Mouse (Mus musculus): Measurements from ENCODE around the gene Scn8a. TPM values are rescaled to one million over a fixed set of nuclear protein-coding genes. Genes with fewer than 3 reads are reported as not detected.

Gene Scn8a
- polyA plus RNA-seq, 1 experiment from 2014 or later, result 3.1 TPM

- Histone ChIP-seq H3K4me2 (no peak overlapping the region), H3K9me3 (no peaks in the 10 kb centered on the region), H3K4me3 (no peak overlapping the region), H3K27ac (no peak overlapping the region), H3K36me3 (no peaks in the 10 kb centered on the region), H3K9ac (no peak overlapping the region), H3K4me1 (no peaks in the 10 kb centered on the region), H3K27me3 (no peaks in the 10 kb centered on the region)
- 92% methylated on average over 6 of the region's 6 CpGs for WGBS
- ATAC-seq (ENCODE audit: insufficient number of reproducible peaks, low FRiP score, low TSS enrichment, low read depth), result no peak
Observed at GRCm38 (mm10) chr15:100884481-100884880, 14.8 kb downstream of the Scn8a start.

- H3K27me3 ChIP-seq, result no peaks in the 10 kb centered on the region
- 0 out of 2 replicates have a peak, but pooled peaks cover 3% of the 10 kb centered on the region for H3K9me3 ChIP-seq
- no peak overlapping the region for H3K27ac ChIP-seq
- H3K4me1 ChIP-seq, result no peaks in the 10 kb centered on the region
- no peak overlapping the region for H3K4me2 ChIP-seq
- H3K36me3 ChIP-seq, result no peaks in the 10 kb centered on the region
- H3K4me3 ChIP-seq, result no peak overlapping the region
- 68% methylated on average over 13 of the region's 13 CpGs for WGBS
- no peak overlapping the region for H3K9ac ChIP-seq
- ATAC-seq (ENCODE audit: insufficient number of reproducible peaks, low FRiP score, low TSS enrichment, low read depth), result no peak
Observed at GRCm38 (mm10) chr15:100891962-100892361, 22.3 kb downstream of the Scn8a start.

GRCm38 (mm10) chr15:100896502-100896901 is 26.8 kb downstream of the Scn8a start:
- Histone ChIP-seq H3K4me2 (no peak overlapping the region), H3K9me3 (0 out of 2 replicates have a peak, but pooled peaks cover 3% of the 10 kb centered on the region), H3K4me3 (no peak overlapping the region), H3K27ac (no peak overlapping the region), H3K27me3 (no peaks in the 10 kb centered on the region), H3K9ac (no peak overlapping the region), H3K36me3 (no peaks in the 10 kb centered on the region), H3K4me1 (no peaks in the 10 kb centered on the region)
- 96% methylated on average over 23 of the region's 23 CpGs for WGBS
- no peak for ATAC-seq (ENCODE audit: insufficient number of reproducible peaks, low FRiP score, low TSS enrichment, low read depth)

- Histone ChIP-seq H3K27me3 (no peaks in the 10 kb centered on the region), H3K4me1 (no peaks in the 10 kb centered on the region), H3K4me2 (no peak overlapping the region), H3K9ac (no peak overlapping the region), H3K4me3 (no peak overlapping the region), H3K36me3 (no peaks in the 10 kb centered on the region), H3K27ac (no peak overlapping the region), H3K9me3 (no peaks in the 10 kb centered on the region)
- WGBS, result 75% methylated on average over 9 of the region's 9 CpGs
- no peak for ATAC-seq (ENCODE audit: insufficient number of reproducible peaks, low FRiP score, low TSS enrichment, low read depth)
Observed at GRCm38 (mm10) chr15:100903811-100904210, 34.2 kb downstream of the Scn8a start.

GRCm38 (mm10) chr15:100905006-100905405 is 35.3 kb downstream of the Scn8a start:
- Histone ChIP-seq H3K4me1 (no peaks in the 10 kb centered on the region), H3K4me2 (no peak overlapping the region), H3K9me3 (no peaks in the 10 kb centered on the region), H3K36me3 (no peaks in the 10 kb centered on the region), H3K27ac (no peak overlapping the region), H3K4me3 (no peak overlapping the region), H3K27me3 (no peaks in the 10 kb centered on the region), H3K9ac (no peak overlapping the region)
- 27% methylated on average over 2 of the region's 2 CpGs for WGBS
- no peak for ATAC-seq (ENCODE audit: insufficient number of reproducible peaks, low FRiP score, low TSS enrichment, low read depth)

GRCm38 (mm10) chr15:100905751-100906150 is 36.1 kb downstream of the Scn8a start:
- ATAC-seq (ENCODE audit: insufficient number of reproducible peaks, low FRiP score, low TSS enrichment, low read depth), result no peak
- Histone ChIP-seq H3K27ac (no peak overlapping the region), H3K27me3 (no peaks in the 10 kb centered on the region), H3K9me3 (no peaks in the 10 kb centered on the region), H3K4me1 (no peaks in the 10 kb centered on the region), H3K4me2 (no peak overlapping the region), H3K9ac (no peak overlapping the region), H3K4me3 (no peak overlapping the region), H3K36me3 (no peaks in the 10 kb centered on the region)
- WGBS, result 72% methylated on average over 8 of the region's 8 CpGs

- 51% methylated on average over 3 of the region's 3 CpGs for WGBS
Observed at GRCm38 (mm10) chr15:100908817-100909216, 39.2 kb downstream of the Scn8a start.

GRCm38 (mm10) chr15:100909734-100910163 is 40.1 kb downstream of the Scn8a start:
- Histone ChIP-seq H3K36me3 (no peaks in the 10 kb centered on the region), H3K4me3 (no peak overlapping the region), H3K4me1 (0 out of 2 replicates have a peak, but pooled peaks cover 2% of the 10 kb centered on the region), H3K9me3 (no peaks in the 10 kb centered on the region), H3K27me3 (no peaks in the 10 kb centered on the region), H3K4me2 (no peak overlapping the region), H3K27ac (no peak overlapping the region), H3K9ac (no peak overlapping the region)
- ATAC-seq (ENCODE audit: insufficient number of reproducible peaks, low FRiP score, low TSS enrichment, low read depth), result no peak
- WGBS, result 46% methylated on average over 3 of the region's 3 CpGs

More at GRCm38 (mm10) chr15:100908817-100909216, 39.2 kb downstream of the Scn8a start:
- no peak for ATAC-seq (ENCODE audit: insufficient number of reproducible peaks, low FRiP score, low TSS enrichment, low read depth)
- Histone ChIP-seq H3K4me1 (no peaks in the 10 kb centered on the region), H3K9me3 (no peaks in the 10 kb centered on the region), H3K36me3 (no peaks in the 10 kb centered on the region), H3K9ac (no peak overlapping the region), H3K27ac (no peak overlapping the region), H3K27me3 (no peaks in the 10 kb centered on the region), H3K4me2 (no peak overlapping the region), H3K4me3 (no peak overlapping the region)

- no peak for ATAC-seq (ENCODE audit: insufficient number of reproducible peaks, low FRiP score, low TSS enrichment, low read depth)
- no peak overlapping the region for H3K27ac ChIP-seq
- 68% methylated on average over 10 of the region's 10 CpGs for WGBS
Observed at GRCm38 (mm10) chr15:100910381-100910841, 40.8 kb downstream of the Scn8a start.

GRCm38 (mm10) chr15:100912676-100913266 is 43.1 kb downstream of the Scn8a start:
- H3K9ac ChIP-seq, result no peak overlapping the region
- H3K4me3 ChIP-seq, result no peak overlapping the region
- ATAC-seq (ENCODE audit: insufficient number of reproducible peaks, low FRiP score, low TSS enrichment, low read depth), result no peak
- no peaks in the 10 kb centered on the region for H3K27me3 ChIP-seq
- 0 out of 2 replicates have a peak, but pooled peaks cover 5% of the 10 kb centered on the region for H3K4me1 ChIP-seq
- no peaks in the 10 kb centered on the region for H3K9me3 ChIP-seq
- no peak overlapping the region for H3K27ac ChIP-seq
- no peak overlapping the region for H3K4me2 ChIP-seq
- H3K36me3 ChIP-seq, result no peaks in the 10 kb centered on the region
- WGBS, result 83% methylated on average over 3 of the region's 3 CpGs

More at GRCm38 (mm10) chr15:100910381-100910841, 40.8 kb downstream of the Scn8a start:
- Histone ChIP-seq H3K4me1 (0 out of 2 replicates have a peak, but pooled peaks cover 5% of the 10 kb centered on the region), H3K9me3 (no peaks in the 10 kb centered on the region), H3K4me3 (no peak overlapping the region), H3K4me2 (no peak overlapping the region), H3K36me3 (no peaks in the 10 kb centered on the region), H3K9ac (no peak overlapping the region), H3K27me3 (no peaks in the 10 kb centered on the region)

GRCm38 (mm10) chr15:100914734-100915242 is 45.1 kb downstream of the Scn8a start:
- no peak overlapping the region for H3K27ac ChIP-seq
- no peak for ATAC-seq (ENCODE audit: insufficient number of reproducible peaks, low FRiP score, low TSS enrichment, low read depth)
- WGBS, result 2% methylated on average over 24 of the region's 24 CpGs
- H3K36me3 ChIP-seq, result no peaks in the 10 kb centered on the region
- H3K4me2 ChIP-seq, result peak overlapping the region; percentile 54
- no peaks in the 10 kb centered on the region for H3K27me3 ChIP-seq
- H3K9ac ChIP-seq, result no peak overlapping the region
- H3K4me1 ChIP-seq, result 0 out of 2 replicates have a peak, but pooled peaks cover 5% of the 10 kb centered on the region
- H3K4me3 ChIP-seq, result peak overlapping the region; percentile 33
- H3K9me3 ChIP-seq, result no peaks in the 10 kb centered on the region

- 53% methylated on average over 4 of the region's 4 CpGs for WGBS
- H3K4me2 ChIP-seq, result no peak overlapping the region
- ATAC-seq (ENCODE audit: insufficient number of reproducible peaks, low FRiP score, low TSS enrichment, low read depth), result no peak
- H3K27me3 ChIP-seq, result no peaks in the 10 kb centered on the region
- no peak overlapping the region for H3K9ac ChIP-seq
- H3K27ac ChIP-seq, result no peak overlapping the region
- H3K4me3 ChIP-seq, result no peak overlapping the region
- H3K9me3 ChIP-seq, result no peaks in the 10 kb centered on the region
- 0 out of 2 replicates have a peak, but pooled peaks cover 6% of the 10 kb centered on the region for H3K4me1 ChIP-seq
- no peaks in the 10 kb centered on the region for H3K36me3 ChIP-seq
Observed at GRCm38 (mm10) chr15:100918046-100918445, 48.4 kb downstream of the Scn8a start.
